Mouse (Mus musculus): ENCODE measurements around the gene Sema4d. TPM values are rescaled to one million over a fixed set of nuclear protein-coding genes. Genes with fewer than 3 reads are reported as not detected.

Gene Sema4d
- polyA plus RNA-seq, 1 experiment from 2014 or later = 90.3 TPM

GRCm38 (mm10) chr13:51799735-51800522 is 6.4 kb upstream of the Sema4d start:
- Histone ChIP-seq H3K36me3 (ENCODE audit: inconsistent target) (no peaks in the 10 kb centered on the region), H3K4me3 (ENCODE audit: inconsistent target) (no peak overlapping the region), H3K79me2 (ENCODE audit: inconsistent target) (no peaks in the 10 kb centered on the region), H3K27ac (no peak overlapping the region)
- 80% methylated on average over 16 of the region's 16 CpGs for WGBS (ENCODE audit: missing documents)

DNA sequence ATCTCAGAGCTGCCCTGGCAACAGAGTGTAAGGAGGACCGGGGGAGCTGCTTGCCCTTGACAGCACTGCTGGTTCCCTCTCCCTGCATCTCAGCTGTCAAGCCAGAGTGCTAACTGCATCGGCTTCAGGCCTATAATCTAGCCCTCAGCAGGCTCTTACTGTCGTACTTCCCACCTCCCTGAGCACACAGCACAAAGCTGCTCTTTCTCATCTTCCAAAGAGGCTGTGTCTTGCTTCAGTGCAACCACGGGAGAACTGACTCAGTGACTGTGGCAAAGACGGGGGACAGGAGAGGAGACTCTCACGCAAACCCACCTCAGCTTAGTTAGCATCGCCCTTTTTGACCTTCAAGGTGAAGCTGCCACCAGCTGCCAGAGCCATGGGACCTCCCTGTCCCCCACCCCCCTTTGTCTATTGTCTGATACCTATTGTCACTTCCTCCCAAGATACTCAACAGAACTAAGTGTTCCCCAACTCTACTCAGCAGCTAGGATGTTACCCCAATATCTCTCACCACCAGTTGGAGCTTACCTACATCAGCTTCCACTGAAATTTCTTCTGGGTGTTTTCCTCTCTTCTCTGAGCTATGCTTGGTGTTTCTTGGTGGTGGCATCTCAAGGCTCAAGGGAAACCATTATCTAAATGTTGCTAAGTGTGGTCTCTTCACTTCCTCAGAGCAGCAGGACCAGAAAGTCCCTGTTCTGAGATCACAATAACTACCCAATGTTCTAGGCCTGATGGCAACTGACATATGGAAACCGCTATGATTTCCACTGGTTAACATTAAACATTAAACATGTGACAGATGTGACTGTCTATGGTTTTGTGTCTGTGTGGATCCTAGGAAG is 4.6 kb upstream of the Sema4d start:
- no peak overlapping the region for H3K4me3 ChIP-seq (ENCODE audit: inconsistent target)
- WGBS (ENCODE audit: missing documents) = 73% methylated on average over 8 of the region's 8 CpGs
- H3K79me2 ChIP-seq (ENCODE audit: inconsistent target) = no peaks in the 10 kb centered on the region
- H3K27ac ChIP-seq = no peak overlapping the region
- no peaks in the 10 kb centered on the region for H3K36me3 ChIP-seq (ENCODE audit: inconsistent target)

DNA sequence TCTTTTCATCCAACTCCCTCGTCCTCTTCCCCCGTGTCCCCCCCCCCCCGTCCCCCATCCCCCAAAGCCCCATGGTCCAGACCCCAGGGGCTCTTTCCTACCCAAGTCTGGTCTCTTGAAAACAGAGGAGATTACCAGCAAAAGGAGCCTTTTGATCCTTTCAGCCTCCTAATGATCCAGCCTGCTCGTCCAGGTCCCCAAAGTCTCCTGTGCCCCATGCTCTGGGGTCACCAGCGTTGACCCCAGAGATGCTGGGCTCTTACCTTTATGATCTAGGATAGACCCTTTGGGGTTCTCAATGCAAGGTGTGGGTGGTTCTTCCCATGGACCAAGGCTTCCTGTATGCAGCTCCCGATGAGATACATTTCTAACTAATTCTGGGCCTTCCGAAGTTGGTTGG is 401 bp upstream of the Sema4d start:
- H3K36me3 ChIP-seq (ENCODE audit: inconsistent target) = no peaks in the 10 kb centered on the region
- H3K4me3 ChIP-seq (ENCODE audit: inconsistent target) = no peak overlapping the region
- WGBS (ENCODE audit: missing documents) = 54% methylated on average over 5 of the region's 7 CpGs
- peaks cover 33% of the 10 kb centered on the region for H3K79me2 ChIP-seq (ENCODE audit: inconsistent target)
- H3K27ac ChIP-seq = no peak overlapping the region

GRCm38 (mm10) chr13:51792729-51793424 is 670 bp downstream of the Sema4d start:
- Histone ChIP-seq H3K4me3 (ENCODE audit: inconsistent target) (peak overlapping the region; percentile 59), H3K27ac (no peak overlapping the region), H3K79me2 (ENCODE audit: inconsistent target) (peaks cover 43% of the 10 kb centered on the region), H3K36me3 (ENCODE audit: inconsistent target) (no peaks in the 10 kb centered on the region)
- WGBS (ENCODE audit: missing documents) = 2% methylated on average over 42 of the region's 43 CpGs

DNA sequence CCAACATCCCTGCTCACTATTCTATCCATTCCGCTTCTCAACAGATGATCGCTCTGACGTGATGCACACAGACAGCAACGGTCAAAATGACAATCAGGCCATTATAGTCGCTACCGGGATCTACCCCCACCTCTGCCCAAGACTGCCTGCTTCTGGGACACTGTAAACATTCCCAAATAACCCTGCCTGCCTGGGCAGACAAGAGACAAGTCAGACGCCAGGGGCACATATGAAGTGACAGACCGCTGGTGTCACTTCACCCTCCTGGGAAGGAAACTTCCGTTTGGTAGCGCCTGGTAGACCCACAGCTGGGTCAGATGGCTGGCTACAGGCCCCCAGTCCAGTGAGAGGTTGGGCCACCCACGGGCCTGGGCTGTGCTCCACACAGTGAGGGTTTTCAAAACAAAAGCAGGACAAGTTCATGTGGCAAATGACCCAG is 1.4 kb downstream of the Sema4d start:
- Histone ChIP-seq H3K36me3 (ENCODE audit: inconsistent target) (no peaks in the 10 kb centered on the region), H3K27ac (no peak overlapping the region), H3K4me3 (ENCODE audit: inconsistent target) (peak overlapping the region; percentile 59), H3K79me2 (ENCODE audit: inconsistent target) (peaks cover 50% of the 10 kb centered on the region)
- WGBS (ENCODE audit: missing documents) = 59% methylated on average over 11 of the region's 11 CpGs

DNA sequence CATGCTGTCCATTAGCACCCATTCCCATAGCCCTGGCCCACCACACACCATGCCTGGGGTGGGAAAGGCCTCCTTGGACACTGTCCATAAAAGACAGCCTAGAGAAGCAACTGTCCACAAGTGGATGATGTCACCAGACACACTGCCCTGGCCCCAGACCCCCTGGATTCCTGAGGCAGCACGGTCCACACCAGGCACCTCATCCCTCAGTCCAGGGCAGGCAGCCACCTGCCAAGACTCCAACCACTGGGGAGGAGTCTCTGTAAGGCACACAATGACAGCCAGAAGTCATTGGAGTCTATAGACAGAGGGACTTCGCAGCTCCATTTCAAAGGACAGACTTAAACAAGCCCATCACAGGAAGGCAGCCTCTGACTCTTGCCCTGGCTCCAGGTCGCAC is 1.9 kb downstream of the Sema4d start:
- Histone ChIP-seq H3K4me3 (ENCODE audit: inconsistent target) (no peak overlapping the region), H3K36me3 (ENCODE audit: inconsistent target) (no peaks in the 10 kb centered on the region), H3K79me2 (ENCODE audit: inconsistent target) (peaks cover 56% of the 10 kb centered on the region), H3K27ac (no peak overlapping the region)
- WGBS (ENCODE audit: missing documents) = 87% methylated on average over 3 of the region's 3 CpGs

GRCm38 (mm10) chr13:51790793-51791192 is 2.8 kb downstream of the Sema4d start:
- peaks cover 62% of the 10 kb centered on the region for H3K79me2 ChIP-seq (ENCODE audit: inconsistent target)
- WGBS (ENCODE audit: missing documents) = 89% methylated on average over 5 of the region's 5 CpGs
- no peak overlapping the region for H3K27ac ChIP-seq
- H3K36me3 ChIP-seq (ENCODE audit: inconsistent target) = no peaks in the 10 kb centered on the region
- H3K4me3 ChIP-seq (ENCODE audit: inconsistent target) = no peak overlapping the region

DNA sequence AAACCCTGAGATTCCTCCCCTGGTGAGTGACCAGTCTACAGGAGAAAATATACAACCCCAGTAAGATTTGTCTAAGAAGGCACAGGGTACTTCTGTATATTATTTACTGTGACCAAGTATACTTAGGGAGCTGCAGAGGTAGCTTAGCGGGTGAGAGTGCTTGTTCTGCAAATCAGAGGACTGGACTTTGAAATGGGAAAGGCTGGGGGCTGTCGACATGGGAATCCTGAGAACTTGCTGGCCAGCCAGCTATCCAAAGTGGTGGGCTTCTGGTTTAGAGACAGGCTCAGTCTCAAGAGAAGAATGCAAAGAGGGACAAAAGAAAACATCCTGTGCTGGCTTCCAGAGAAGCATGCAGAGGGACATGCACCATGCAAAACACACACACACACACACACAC is 5.7 kb downstream of the Sema4d start:
- no peak overlapping the region for H3K27ac ChIP-seq
- 94% methylated on average over 2 of the region's 2 CpGs for WGBS (ENCODE audit: missing documents)
- no peak overlapping the region for H3K4me3 ChIP-seq (ENCODE audit: inconsistent target)
- peaks cover 86% of the 10 kb centered on the region for H3K79me2 ChIP-seq (ENCODE audit: inconsistent target)
- no peaks in the 10 kb centered on the region for H3K36me3 ChIP-seq (ENCODE audit: inconsistent target)

DNA sequence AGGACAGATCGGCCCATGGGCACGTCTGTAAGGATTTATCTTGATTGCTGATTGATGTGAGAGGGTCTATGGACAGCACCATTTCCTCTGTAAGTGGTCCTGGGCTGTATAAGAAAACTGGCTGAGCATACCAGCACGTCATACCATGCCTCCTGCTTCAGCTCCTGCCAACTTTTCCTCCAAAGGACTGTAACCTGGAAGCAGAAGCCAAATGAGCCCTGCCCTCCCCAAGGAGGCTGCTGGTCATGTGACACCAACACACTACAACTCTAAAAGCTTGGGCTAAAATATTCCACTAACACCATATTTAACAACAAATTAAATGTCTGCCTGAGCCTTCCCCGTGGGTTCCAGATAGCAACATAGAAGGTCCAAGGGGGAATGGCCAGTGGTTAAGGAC is 6.9 kb downstream of the Sema4d start:
- Histone ChIP-seq H3K27ac (no peak overlapping the region), H3K4me3 (ENCODE audit: inconsistent target) (no peak overlapping the region), H3K79me2 (ENCODE audit: inconsistent target) (peaks cover 79% of the 10 kb centered on the region), H3K36me3 (ENCODE audit: inconsistent target) (no peaks in the 10 kb centered on the region)
- whole genome bisulfite sequencing (ENCODE audit: missing documents) = 97% methylated on average over 4 of the region's 4 CpGs

GRCm38 (mm10) chr13:51784476-51784875 is 9.1 kb downstream of the Sema4d start:
- WGBS (ENCODE audit: missing documents) = 76% methylated on average over 8 of the region's 8 CpGs
- Histone ChIP-seq H3K27ac (no peak overlapping the region), H3K36me3 (ENCODE audit: inconsistent target) (no peaks in the 10 kb centered on the region), H3K79me2 (ENCODE audit: inconsistent target) (peaks cover 58% of the 10 kb centered on the region; the same call in 1 of the 2 replicates), H3K4me3 (ENCODE audit: inconsistent target) (no peak overlapping the region)

GRCm38 (mm10) chr13:51783857-51784256 is 9.7 kb downstream of the Sema4d start:
- Histone ChIP-seq H3K4me3 (ENCODE audit: inconsistent target) (no peak overlapping the region), H3K36me3 (ENCODE audit: inconsistent target) (no peaks in the 10 kb centered on the region), H3K79me2 (ENCODE audit: inconsistent target) (peaks cover 52% of the 10 kb centered on the region; the same call in 1 of the 2 replicates), H3K27ac (no peak overlapping the region)
- WGBS (ENCODE audit: missing documents) = 91% methylated on average over 6 of the region's 6 CpGs

DNA sequence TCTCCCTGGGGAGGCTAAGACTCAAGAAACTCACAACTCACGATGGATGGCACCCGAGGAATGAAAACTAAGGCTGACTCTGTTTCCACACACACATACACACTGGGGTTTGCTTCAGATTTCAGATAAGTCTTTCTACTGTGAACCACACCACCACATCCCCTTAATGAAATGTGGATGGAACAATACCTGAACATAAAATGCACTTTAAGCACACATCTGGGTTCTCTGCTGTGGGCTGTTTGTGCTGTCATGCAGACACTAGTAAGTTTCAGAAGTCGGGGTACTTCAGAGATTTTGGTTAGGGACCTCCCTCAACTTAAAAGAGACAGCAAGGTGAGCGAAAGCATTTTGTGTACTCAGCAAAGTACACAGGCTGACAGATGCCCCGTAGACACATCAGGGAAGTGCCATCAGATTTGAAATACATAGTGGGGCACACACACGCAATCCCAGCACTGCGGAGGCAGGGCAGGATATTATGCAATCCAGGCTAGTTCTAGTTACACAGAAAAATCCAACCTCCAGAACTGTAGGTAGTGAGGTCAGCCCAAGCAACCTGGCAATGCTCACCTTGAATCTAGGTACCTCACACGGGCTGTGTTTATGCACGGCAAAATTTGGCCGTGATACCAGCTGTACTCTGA is 12.9 kb downstream of the Sema4d start:
- H3K4me3 ChIP-seq (ENCODE audit: inconsistent target) = no peak overlapping the region
- no peak overlapping the region for H3K27ac ChIP-seq
- no peaks in the 10 kb centered on the region for H3K36me3 ChIP-seq (ENCODE audit: inconsistent target)
- WGBS (ENCODE audit: missing documents) = 63% methylated on average over 10 of the region's 10 CpGs
- peaks cover 32% of the 10 kb centered on the region; the same call in 1 of the 2 replicates for H3K79me2 ChIP-seq (ENCODE audit: inconsistent target)

DNA sequence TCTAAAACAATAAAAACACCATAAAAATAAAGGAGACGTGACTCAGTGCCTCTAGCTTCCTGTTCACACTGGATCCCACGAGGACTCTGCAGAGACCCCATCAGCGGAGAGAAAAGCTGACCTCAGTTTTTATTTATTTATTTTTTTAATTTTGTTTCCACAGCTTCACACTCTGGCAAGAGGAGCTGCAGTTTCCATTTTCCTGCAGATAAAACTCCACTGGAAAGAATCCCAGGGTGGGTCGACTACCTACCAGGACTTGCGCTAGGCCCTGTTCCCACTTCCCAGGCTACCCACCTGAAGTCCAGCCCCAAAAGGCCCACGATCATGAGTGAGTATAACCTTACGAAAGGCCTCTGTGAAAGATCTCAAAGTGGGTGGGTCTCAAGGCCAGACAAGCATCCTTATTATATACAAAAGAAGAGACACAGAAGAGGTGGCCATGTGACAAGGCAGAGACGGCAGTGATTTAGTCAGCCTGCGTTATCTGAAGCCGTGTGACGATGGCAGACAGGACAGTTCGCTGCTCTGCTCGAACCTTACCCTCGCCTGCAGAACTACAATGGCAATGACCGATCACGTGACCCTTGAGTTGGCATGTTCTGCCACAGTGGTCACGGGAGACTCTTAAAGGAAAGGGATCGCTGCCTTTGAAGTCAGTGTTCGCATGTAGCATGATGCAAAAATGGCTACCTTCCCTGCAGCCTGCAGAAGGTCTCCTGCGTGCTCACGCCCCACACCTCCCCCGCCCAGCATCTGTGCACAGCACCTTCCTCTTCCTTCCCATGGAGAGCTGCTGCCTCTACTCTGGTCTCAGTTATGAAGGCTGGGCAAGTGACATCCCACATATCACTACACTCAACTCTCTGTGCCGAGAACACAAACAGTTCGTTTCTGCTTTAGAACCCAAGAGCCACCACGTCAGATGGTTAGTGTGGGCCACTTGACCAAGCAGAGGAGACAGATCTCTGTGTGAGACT is 14.3 kb downstream of the Sema4d start:
- Histone ChIP-seq H3K36me3 (ENCODE audit: inconsistent target) (no peaks in the 10 kb centered on the region), H3K4me3 (ENCODE audit: inconsistent target) (no peak overlapping the region), H3K79me2 (ENCODE audit: inconsistent target) (peaks cover 19% of the 10 kb centered on the region; the same call in 1 of the 2 replicates), H3K27ac (no peak overlapping the region)
- WGBS (ENCODE audit: missing documents) = 84% methylated on average over 25 of the region's 25 CpGs

Measured in macrophage (primary cell).